In genomic region chr8:109968837-109969236, GRCm38 (mm10) we compare ENCODE assay signal across 29 mouse cellular contexts. TPM values are rescaled to one million over a fixed set of nuclear protein-coding genes. Genes with fewer than 3 reads are reported as not detected.
DNase-seq lines count a peak whose midpoint lies in the region; ATAC-seq and TF ChIP-seq lines count a peak whose summit lies in the region.
"Had no signal": no experiment of that assay in that cellular context is flagged by ENCODE, and none has a peak within 500 bp of the region (broad histone marks: within the 10 kb centered on the region; RNA-seq: fewer than 3 reads in every experiment).

No protein-coding gene starts in this region.

- no peak overlapping the region for H3K4me2 ChIP-seq in lung, embryonic 14.5 days
- H3K4me2 ChIP-seq: embryonic facial prominence, embryonic 13.5 days; forebrain, embryonic 13.5 days; hindbrain, embryonic 14.5 days; kidney, embryonic 15.5 days; liver, embryonic 13.5 days; midbrain, embryonic 12.5 days had no signal

- intact Hi-C loops in heart, postnatal 25 days (cut with DNase I) = no loop called here

- no peaks in the 10 kb centered on the region for H3K36me3 ChIP-seq in kidney, adult 2 months (ENCODE audit: control insufficient read depth, insufficient read depth, low read length)
- H3K36me3 ChIP-seq in lung, embryonic 14.5 days (ENCODE audit: insufficient read depth) = no peaks in the 10 kb centered on the region
- H3K36me3 ChIP-seq: embryonic facial prominence, embryonic 13.5 days; kidney, embryonic 15.5 days; liver, embryonic 13.5 days; midbrain, embryonic 12.5 days had no signal

- H3K9me3 ChIP-seq in lung, embryonic 14.5 days (ENCODE audit: low read depth, low read length) = no peaks in the 10 kb centered on the region
- H3K9me3 ChIP-seq: embryonic facial prominence, embryonic 13.5 days; forebrain, embryonic 13.5 days; kidney, embryonic 15.5 days; liver, embryonic 13.5 days; midbrain, embryonic 12.5 days had no signal

- peak; percentile 41; the same call in 1 of the 2 replicates for TF ChIP-seq CTCF in kidney, adult 2 months (conservative IDR thresholded peaks at IDR 0.05; ENCODE audit: insufficient read depth, insufficient read length, low read depth, low read length)
- 0 out of 2 replicates have a peak, but pooled peaks have one; percentile 17 for TF ChIP-seq CTCF in lung, embryonic 14.5 days (IDR thresholded peaks at IDR 0.05; ENCODE audit: low read depth)
- TF ChIP-seq CTCF in embryonic fibroblast, embryonic 13.5 days (IDR thresholded peaks at IDR 0.05; ENCODE audit: borderline replicate concordance, insufficient read depth, low read length) = peak; percentile 11; the same call in 1 of the 2 replicates

- H3K4me3 ChIP-seq in kidney, adult 2 months (ENCODE audit: insufficient read depth, low read depth, low read length) = no peak overlapping the region
- no peak overlapping the region for H3K4me3 ChIP-seq in lung, embryonic 14.5 days (ENCODE audit: low read depth, low read length)
- H3K4me3 ChIP-seq in embryonic fibroblast, embryonic 13.5 days (ENCODE audit: insufficient read depth, low read length) = no peak overlapping the region
- H3K4me3 ChIP-seq: embryonic facial prominence, embryonic 13.5 days; forebrain, embryonic 13.5 days; kidney, embryonic 15.5 days; liver, embryonic 13.5 days; midbrain, embryonic 12.5 days had no signal

- no peaks in the 10 kb centered on the region for H3K27me3 ChIP-seq in kidney, adult 2 months (replicated peaks; ENCODE audit: control insufficient read depth, insufficient read depth, low read length)
- H3K27me3 ChIP-seq in lung, embryonic 14.5 days (ENCODE audit: insufficient read depth, low read length) = peaks cover 16% of the 10 kb centered on the region

- peak; percentile 61 for DNase-seq in heart, adult 11 months
- no peak for DNase-seq in heart, postnatal 25 days (ENCODE audit: low spot score)
- no peak for DNase-seq in kidney, adult 2 months
- DNase-seq in kidney, postnatal 10 days = no peak
- DNase-seq in lung, embryonic 14.5 days = no peak
- DNase-seq in lung, adult 18-20 months = no peak
- DNase-seq in B cell, adult 2 months = no peak
- DNase-seq: adrenal gland, postnatal 25 days; cerebellum, adult 8-10 months; cerebellum, postnatal 36 days; embryo, embryonic 11 days; gastrocnemius, postnatal 36 days; liver, embryonic 13.5 days; lung, postnatal 10 days; right cerebral cortex, postnatal 25 days; thymus, adult 2 months had no signal

- H3K4me1 ChIP-seq in kidney, adult 2 months (ENCODE audit: control insufficient read depth, insufficient read depth, low read length) = no peaks in the 10 kb centered on the region
- no peaks in the 10 kb centered on the region for H3K4me1 ChIP-seq in lung, embryonic 14.5 days (ENCODE audit: insufficient read depth)
- H3K4me1 ChIP-seq in embryonic fibroblast, embryonic 13.5 days (ENCODE audit: control insufficient read depth, insufficient read depth, low read length) = no peaks in the 10 kb centered on the region
- H3K4me1 ChIP-seq: embryonic facial prominence, embryonic 13.5 days; forebrain, embryonic 13.5 days; kidney, embryonic 15.5 days; liver, embryonic 13.5 days; midbrain, embryonic 12.5 days had no signal

- no peak for TF ChIP-seq POLR2A in kidney, adult 2 months (IDR thresholded peaks at IDR 0.05; ENCODE audit: low read depth, low read length)
- no peak for TF ChIP-seq POLR2A in embryonic fibroblast, embryonic 13.5 days (IDR thresholded peaks at IDR 0.05; ENCODE audit: low read depth, low read length)

- no peak for ATAC-seq in lung, embryonic 14.5 days (ENCODE audit: insufficient read depth)
- ATAC-seq: forebrain, embryonic 13.5 days had no signal

- no peak overlapping the region for H3K9ac ChIP-seq in lung, embryonic 14.5 days
- H3K9ac ChIP-seq: embryonic facial prominence, embryonic 13.5 days; forebrain, embryonic 13.5 days; hindbrain, embryonic 14.5 days; kidney, embryonic 15.5 days; liver, embryonic 13.5 days; midbrain, embryonic 12.5 days had no signal

- H3K27ac ChIP-seq in kidney, adult 2 months (ENCODE audit: insufficient read depth, low read depth, low read length) = no peak overlapping the region
- no peak overlapping the region for H3K27ac ChIP-seq in lung, embryonic 14.5 days (ENCODE audit: low read depth)
- no peak overlapping the region for H3K27ac ChIP-seq in embryonic fibroblast, embryonic 13.5 days (ENCODE audit: insufficient read depth, low read length)
- H3K27ac ChIP-seq: embryonic facial prominence, embryonic 13.5 days; forebrain, embryonic 13.5 days; hindbrain, embryonic 14.5 days; kidney, embryonic 15.5 days; liver, embryonic 13.5 days; midbrain, embryonic 12.5 days had no signal

- WGBS in kidney, adult 2 months = 49% methylated on average over 10 of the region's 10 CpGs
- 48% methylated on average over 10 of the region's 10 CpGs for WGBS in lung, embryonic 14.5 days

RNA-seq across cellular contexts. Expression of gene Marveld3, which starts 6.8 kb away (rescaled TPM):
- total RNA-seq in heart, postnatal 25 days (2021) = under 1 TPM in 1 of 2 experiments, not detected in 1; 0.20 TPM
- 10.7 and 10.8 TPM in 2 replicates for polyA plus RNA-seq in kidney, adult 2 months (2012; rRNA removed)
- 5.4 and 6.3 TPM in 2 replicates for polyA plus RNA-seq in lung, embryonic 14.5 days (2014; fragmentation: Nextera tagmentation; extraction: Ambion mirVana)
- not detected in 2 replicates for polyA plus RNA-seq in embryonic fibroblast, embryonic 13.5 days (2011; ENCODE audit: insufficient read length, low read depth, missing spikeins)
- total RNA-seq: adrenal gland, postnatal 25 days; gastrocnemius, adult 18-20 months; gastrocnemius, postnatal 36 days had no signal
- polyA plus RNA-seq: liver, embryonic 13.5 days had no signal

RNA-seq across cellular contexts. Expression of gene Tat, which starts 21.4 kb away (rescaled TPM):
- under 1 TPM; 0.78 to 0.83 TPM for total RNA-seq in heart, postnatal 25 days (2021)
- polyA plus RNA-seq in kidney, adult 2 months (2012; rRNA removed) = 0.04 TPM in 1 of 2 replicates, not detected in the other
- not detected in 2 replicates for polyA plus RNA-seq in lung, embryonic 14.5 days (2014; fragmentation: Nextera tagmentation; extraction: Ambion mirVana)
- not detected in 2 replicates for polyA plus RNA-seq in embryonic fibroblast, embryonic 13.5 days (2011; ENCODE audit: insufficient read length, low read depth, missing spikeins)
- total RNA-seq: adrenal gland, postnatal 25 days; gastrocnemius, postnatal 36 days; layer of hippocampus, postnatal 14 days; left cerebral cortex, postnatal 10 days had no signal
- polyA plus RNA-seq: embryonic facial prominence, embryonic 13.5 days; forebrain, embryonic 13.5 days; hindbrain, embryonic 14.5 days; intestine, embryonic 14.5 days; kidney, embryonic 15.5 days; limb, embryonic 11.5 days; midbrain, embryonic 12.5 days; neural tube, embryonic 11.5 days; stomach, embryonic 14.5 days had no signal
